Mouse (Mus musculus) lung, postnatal 10 days (tissue): Measurements from ENCODE around the gene Mgat3.

Experiments
- DNase-seq: peaks from one replicate; pipeline ENCODE4 v3.0.0; 2021

The Mgat3 gene

DNA sequence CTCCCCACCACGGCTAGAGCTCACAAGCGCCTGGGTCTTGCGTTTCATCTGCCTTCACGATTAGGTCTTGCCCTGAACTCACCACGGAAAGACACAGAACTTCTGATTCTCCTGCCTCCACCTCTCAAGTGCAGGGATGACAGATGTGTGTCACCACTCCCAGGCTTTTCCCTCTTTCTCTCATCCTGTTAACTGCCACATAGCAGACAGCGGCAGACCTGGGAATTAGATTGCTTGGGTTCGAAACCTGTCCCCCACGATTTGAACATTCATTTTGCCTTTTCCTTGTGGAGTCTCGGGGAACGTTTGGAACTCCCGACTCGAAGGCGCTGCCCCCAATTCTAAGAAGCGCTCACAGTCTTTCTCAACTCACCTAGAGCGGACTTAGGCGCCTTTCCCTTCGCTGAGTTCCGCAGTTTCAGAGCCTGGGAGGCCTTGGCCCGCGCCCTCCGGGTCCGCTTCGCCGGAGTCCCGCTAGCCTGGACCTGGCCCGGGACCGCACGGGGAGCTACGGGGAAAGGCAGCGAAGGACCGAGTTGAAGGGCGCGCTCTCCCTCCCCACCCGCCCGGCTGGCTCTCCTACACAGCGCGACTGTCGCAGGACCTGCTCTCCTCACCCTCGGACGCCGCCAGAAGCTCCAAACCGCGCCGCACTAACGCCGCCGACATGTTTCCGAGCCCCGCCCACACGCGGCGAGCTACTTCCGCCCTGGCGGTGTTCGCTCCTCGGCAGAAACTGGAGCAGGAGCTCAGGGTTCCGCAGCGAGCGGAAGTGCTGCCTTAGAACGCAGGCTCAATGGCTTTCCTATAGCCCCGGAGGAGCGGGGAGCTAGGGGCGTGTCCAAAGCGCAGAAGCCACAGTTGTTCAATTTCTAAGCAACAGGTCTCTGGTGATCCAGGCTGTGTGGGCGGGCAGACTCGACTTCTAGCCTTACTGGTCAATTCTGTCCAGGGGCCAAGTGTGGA is 90.4 kb downstream of the Mgat3 start, which contains the start of gene Rps19bp1:
Rps19bp1 (minus strand) TSS at position 706 of the 966 bp plus-strand sequence.
- peak; percentile 93 for DNase-seq
